Mouse (Mus musculus) neutrophil, adult 5-6 weeks (primary cell): Measurements from ENCODE around the gene Spc24. TPM values are rescaled to one million over a fixed set of nuclear protein-coding genes. Genes with fewer than 3 reads are reported as not detected.
"Not testable (repeated sequence)": the region's sequence is repeated elsewhere in the genome, so short reads cannot be mapped to it uniquely, and the experiment has no call there.

ENCODE experiments used
- ATAC-seq: fragments of 151-379, 151-347 bp; 2 replicates; pipeline ENCODE4 v1.8.0; 2017; ENCODE audit warnings: mild to moderate bottlenecking, moderate TSS enrichment; ENCODE audit not compliant: insufficient number of reproducible peaks, poor library complexity, low FRiP score, severe bottlenecking; ENCODE audit errors: extremely low read depth
- total RNA-seq: library from RNA; stranded (forward); fragments of 200-1000 nt; gene quantifications from 2 replicates; pipeline ENCODE4 v1.2.3, GENCODE M21; 2017

Gene Spc24
- total RNA-seq, 1 experiment from 2014 or later: 2.7 TPM

GRCm38 (mm10) chr9:21786906-21787305, 26.8 kb upstream of the Spc24 start:
- peak; percentile 54; the same call in 1 of the 2 replicates for ATAC-seq

- ATAC-seq: not testable (repeated sequence)
Measured at GRCm38 (mm10) chr9:21786309-21786708, 26.2 kb upstream of the Spc24 start.

- no peak for ATAC-seq
Measured at GRCm38 (mm10) chr9:21784517-21785307, 24.6 kb upstream of the Spc24 start.

GRCm38 (mm10) chr9:21781657-21782468, 21.8 kb upstream of the Spc24 start:
- no peak for ATAC-seq

- no peak for ATAC-seq
Measured at GRCm38 (mm10) chr9:21777726-21778125, 17.6 kb upstream of the Spc24 start.

- no peak for ATAC-seq
Measured at GRCm38 (mm10) chr9:21774353-21774752, 14.2 kb upstream of the Spc24 start.

GRCm38 (mm10) chr9:21773396-21773795, 13.3 kb upstream of the Spc24 start:
- not testable (repeated sequence) for ATAC-seq

- ATAC-seq: no peak
Measured at GRCm38 (mm10) chr9:21769558-21770183, 9.6 kb upstream of the Spc24 start.

- no peak for ATAC-seq
Measured at GRCm38 (mm10) chr9:21768511-21769411, 8.7 kb upstream of the Spc24 start.

- ATAC-seq: no peak
Measured at GRCm38 (mm10) chr9:21767896-21768295, 7.8 kb upstream of the Spc24 start.

GRCm38 (mm10) chr9:21764084-21764999, 4.2 kb upstream of the Spc24 start:
- ATAC-seq: no peak

GRCm38 (mm10) chr9:21762135-21762534, 2.0 kb upstream of the Spc24 start:
- no peak for ATAC-seq

GRCm38 (mm10) chr9:21759718-21760117, 385 bp downstream of the Spc24 start:
- no peak for ATAC-seq

- ATAC-seq: no peak
Measured at GRCm38 (mm10) chr9:21758576-21759529, 1.2 kb downstream of the Spc24 start.

- no peak for ATAC-seq
Measured at GRCm38 (mm10) chr9:21754516-21755321, 5.4 kb downstream of the Spc24 start.

- no peak for ATAC-seq
Measured at GRCm38 (mm10) chr9:21754003-21754402, 6.1 kb downstream of the Spc24 start.
